Mouse (Mus musculus) megakaryocyte, embryonic 14.5 days (primary cell): Measurements from ENCODE around the gene Xrcc6.

Experiments used
- FLI1 ChIP-seq: IDR thresholded peaks from 2 replicates; pipeline ENCODE4 v1.6.1; 2012; ENCODE audit warnings: low read length, inconsistent platforms, mixed read lengths
- GATA1 ChIP-seq: IDR thresholded peaks from 3 replicates; pipeline ENCODE4 v1.6.1; 2012; ENCODE audit warnings: mixed read lengths, low read length, inconsistent platforms, borderline replicate concordance

GRCm38 (mm10) chr15:82040650-82041049 lies 53.0 kb downstream of the Xrcc6 start:
- no peak for TF ChIP-seq GATA1
- no peak for TF ChIP-seq FLI1
